Mouse (Mus musculus) intestine, postnatal 0 days (tissue): ENCODE measurements at regions not wholly inside any gene's neighbourhood (a gene's known extent, or its start where the extent isn't known, plus 50 kb on each side); places are given as distances from the start of the nearest gene placed in this dataset.
"Not testable (repeated sequence)": the region's sequence is repeated elsewhere in the genome, so short reads cannot be mapped to it uniquely, and the experiment has no call there.

Experiments used
- ATAC-seq: fragments of 200-750 bp; cut with Nextera tagmentation; 2 replicates; pipeline ENCODE4 v1.8.0; 2017; ENCODE audit warnings: mild to moderate bottlenecking, moderate TSS enrichment, moderate library complexity
- H3K27ac ChIP-seq: fragments of 300-500 bp; sonication (generic); 2 replicates; pipeline ENCODE4 v1.5.1; 2014; ENCODE audit warnings: mild to moderate bottlenecking, low read depth, low read length, moderate library complexity
- H3K27me3 ChIP-seq: fragments of 300-500 bp; sonication (generic); replicated peaks from 2 replicates; pipeline ENCODE4 v1.6.1; 2014; ENCODE audit warnings: low read length, mixed read lengths; ENCODE audit not compliant: control insufficient read depth, insufficient read depth
- H3K36me3 ChIP-seq: fragments of 300-500 bp; sonication (generic); 2 replicates; pipeline ENCODE4 v1.6.1; 2014; ENCODE audit warnings: mild to moderate bottlenecking, moderate library complexity; ENCODE audit not compliant: control insufficient read depth, insufficient read depth
- H3K4me1 ChIP-seq: fragments of 300-500 bp; sonication (generic); replicated peaks from 2 replicates; pipeline ENCODE4 v1.6.1; 2014; ENCODE audit warnings: antibody characterized with exemption, low read length, mixed read lengths; ENCODE audit not compliant: control insufficient read depth, insufficient read depth
- H3K4me2 ChIP-seq: fragments of 300-500 bp; sonication (generic); replicated peaks from 2 replicates; pipeline ENCODE4 v1.6.1; 2014; ENCODE audit warnings: low read depth, mild to moderate bottlenecking, moderate library complexity
- H3K4me3 ChIP-seq: fragments of 300-500 bp; sonication (generic); 2 replicates; pipeline ENCODE4 v1.5.1; 2014; ENCODE audit warnings: low read depth, low read length
- H3K9ac ChIP-seq: fragments of 300-500 bp; sonication (generic); 2 replicates; pipeline ENCODE4 v1.6.1; 2014; ENCODE audit warnings: mild to moderate bottlenecking, low read depth, low read length
- H3K9me3 ChIP-seq: fragments of 300-500 bp; sonication (generic); 2 replicates; pipeline ENCODE4 v1.6.1; 2016; ENCODE audit warnings: mixed run types; ENCODE audit not compliant: control insufficient read depth
- CTCF ChIP-seq: sonication (generic); IDR thresholded peaks from 2 replicates; pipeline ENCODE4 v1.5.1; 2016; ENCODE audit warnings: low read depth, mild to moderate bottlenecking, control low read depth, antibody characterized with exemption, moderate library complexity
- WGBS: fragments of 180-500 bp; shearing (Covaris S2); extraction: QIAGEN DNeasy Blood & Tissue Kit; methylation state at CpG from one replicate; pipeline ENCODE4 v1.1.7; 2014; 5-methylcytosine and 5-hydroxymethylcytosine counted together

DNA sequence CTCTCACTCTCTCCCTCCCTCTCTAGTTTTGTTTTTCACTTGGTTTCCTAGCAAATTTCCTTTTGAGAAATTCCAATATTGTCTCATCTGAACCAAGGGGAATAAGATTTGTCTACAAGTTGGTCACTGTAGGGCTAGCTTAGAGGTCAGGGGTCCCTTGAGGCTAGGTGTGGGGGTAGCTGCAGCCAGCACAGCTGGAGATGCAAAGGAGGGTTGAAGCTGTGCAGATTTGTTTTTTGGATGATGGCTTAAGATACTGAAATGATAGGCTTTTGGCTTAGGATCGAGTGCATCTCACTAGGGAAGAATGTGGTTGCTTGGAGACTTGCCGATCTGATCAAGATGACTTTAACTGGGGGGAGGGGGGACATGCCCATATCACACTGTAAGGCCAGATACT lies 88.3 kb upstream of the Tmem28 start:
- Histone ChIP-seq H3K9ac (no peak overlapping the region), H3K27me3 (no peaks in the 10 kb centered on the region; the same call in 1 of the 2 replicates), H3K9me3 (no peaks in the 10 kb centered on the region), H3K27ac (no peak overlapping the region), H3K4me1 (no peaks in the 10 kb centered on the region), H3K4me2 (no peak overlapping the region), H3K36me3 (no peaks in the 10 kb centered on the region), H3K4me3 (no peak overlapping the region)
- 58% methylated on average over 2 of the region's 2 CpGs for WGBS
- ATAC-seq: no peak
- TF ChIP-seq CTCF: no peak

DNA sequence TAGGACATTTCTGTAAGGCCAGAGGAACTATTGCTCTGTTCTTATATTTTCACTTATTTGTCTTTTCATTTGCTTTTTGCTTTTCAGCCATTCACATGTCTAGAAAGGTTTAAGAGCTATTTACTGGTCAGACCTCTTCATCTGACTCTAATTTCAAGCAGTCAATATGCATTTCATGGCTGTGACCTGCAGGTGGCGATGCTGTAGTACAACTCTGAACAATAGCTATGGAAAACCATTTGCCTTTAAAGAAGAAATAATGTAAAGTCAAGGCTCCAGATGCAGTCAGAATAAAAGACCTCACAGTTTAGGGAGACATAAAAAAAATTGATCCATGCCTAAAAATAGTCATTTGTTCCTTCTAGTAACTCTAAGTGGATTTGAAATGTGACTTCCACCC lies 95.7 kb upstream of the Tmem28 start:
- H3K4me1 ChIP-seq: no peaks in the 10 kb centered on the region
- no peak overlapping the region for H3K4me3 ChIP-seq
- WGBS: 8% methylated on average over 1 of the region's 1 CpGs
- peak; percentile 63 for TF ChIP-seq CTCF
- no peak overlapping the region for H3K27ac ChIP-seq
- H3K9me3 ChIP-seq: no peaks in the 10 kb centered on the region
- ATAC-seq: no peak
- H3K9ac ChIP-seq: no peak overlapping the region
- no peak overlapping the region for H3K4me2 ChIP-seq
- H3K27me3 ChIP-seq: no peaks in the 10 kb centered on the region; the same call in 1 of the 2 replicates
- no peaks in the 10 kb centered on the region for H3K36me3 ChIP-seq

DNA sequence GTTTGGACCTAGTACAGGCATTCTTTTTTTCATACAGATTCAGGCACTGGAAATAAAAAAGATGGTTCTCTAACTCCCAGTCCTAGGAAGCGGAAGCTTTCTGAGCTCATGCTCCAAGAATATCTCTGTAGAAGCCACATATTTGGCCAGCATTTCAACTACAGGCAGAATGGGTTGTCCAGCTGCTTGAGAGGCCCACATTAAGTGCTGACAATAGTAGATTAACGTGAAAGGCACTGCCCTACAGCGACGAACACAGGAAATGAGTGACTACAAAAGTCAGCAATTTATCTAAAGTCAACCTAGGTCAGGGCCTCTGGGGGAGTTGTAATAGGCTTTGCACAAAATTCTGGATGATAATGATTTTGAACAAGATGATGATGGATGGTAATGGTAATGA lies 125.5 kb upstream of the Tmem28 start:
- no peak for ATAC-seq
- no peak for TF ChIP-seq CTCF
- Histone ChIP-seq H3K4me3 (no peak overlapping the region), H3K4me2 (no peak overlapping the region), H3K27ac (no peak overlapping the region), H3K4me1 (no peaks in the 10 kb centered on the region), H3K9ac (no peak overlapping the region), H3K27me3 (peaks cover 3% of the 10 kb centered on the region; the same call in 1 of the 2 replicates), H3K9me3 (no peaks in the 10 kb centered on the region), H3K36me3 (no peaks in the 10 kb centered on the region)
- 51% methylated on average over 4 of the region's 4 CpGs for WGBS

DNA sequence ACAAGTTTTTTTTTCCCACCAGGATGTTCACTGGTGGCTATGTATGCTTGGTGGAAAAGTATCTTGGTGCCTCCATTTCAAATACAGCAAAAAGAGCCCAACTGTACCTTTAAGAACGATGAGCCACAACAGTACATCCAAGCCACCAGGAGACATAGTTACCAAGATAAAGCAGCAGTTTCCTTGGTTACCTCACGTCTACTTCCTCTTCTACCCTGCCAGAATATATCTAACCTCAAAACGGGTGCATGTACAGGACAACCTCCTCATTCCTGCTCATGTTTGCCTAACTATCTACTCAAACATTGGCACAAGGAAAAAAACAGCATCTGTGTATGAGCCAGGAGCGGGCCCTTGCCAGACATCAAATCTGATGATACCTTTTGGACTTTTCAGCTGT lies 129.8 kb upstream of the Tmem28 start:
- no peak for TF ChIP-seq CTCF
- Histone ChIP-seq H3K9ac (no peak overlapping the region), H3K4me1 (no peaks in the 10 kb centered on the region), H3K27me3 (peaks cover 3% of the 10 kb centered on the region; the same call in 1 of the 2 replicates), H3K36me3 (no peaks in the 10 kb centered on the region), H3K27ac (no peak overlapping the region), H3K4me3 (no peak overlapping the region), H3K9me3 (no peaks in the 10 kb centered on the region), H3K4me2 (no peak overlapping the region)
- 45% methylated on average over 4 of the region's 4 CpGs for WGBS
- no peak for ATAC-seq

DNA sequence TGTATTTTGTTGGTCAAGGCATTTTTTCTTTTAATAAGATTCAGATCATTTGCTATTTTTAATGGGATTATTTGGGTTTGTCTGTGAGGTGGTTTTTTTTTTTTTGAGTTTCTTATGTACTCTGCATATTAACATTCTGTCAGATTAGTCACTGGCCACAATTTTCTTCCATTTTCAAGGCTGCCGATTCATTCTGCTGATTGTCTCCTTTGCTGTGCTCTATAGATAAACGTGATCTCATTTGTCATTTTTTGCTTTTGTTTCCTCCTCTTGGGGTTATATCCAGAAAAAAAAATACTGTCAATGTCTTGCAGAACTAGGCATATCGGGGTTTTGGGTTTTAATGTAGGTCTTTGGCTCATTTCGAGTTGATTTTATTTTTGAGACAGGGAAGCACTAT lies 131.1 kb upstream of the Tmem28 start:
- no peak overlapping the region for H3K9ac ChIP-seq
- no peaks in the 10 kb centered on the region for H3K4me1 ChIP-seq
- H3K27ac ChIP-seq: no peak overlapping the region
- TF ChIP-seq CTCF: no peak
- no peaks in the 10 kb centered on the region for H3K36me3 ChIP-seq
- peaks cover 3% of the 10 kb centered on the region; the same call in 1 of the 2 replicates for H3K27me3 ChIP-seq
- H3K4me2 ChIP-seq: no peak overlapping the region
- no peak overlapping the region for H3K4me3 ChIP-seq
- 79% methylated on average over 4 of the region's 4 CpGs for WGBS
- no peaks in the 10 kb centered on the region for H3K9me3 ChIP-seq
- ATAC-seq: no peak

DNA sequence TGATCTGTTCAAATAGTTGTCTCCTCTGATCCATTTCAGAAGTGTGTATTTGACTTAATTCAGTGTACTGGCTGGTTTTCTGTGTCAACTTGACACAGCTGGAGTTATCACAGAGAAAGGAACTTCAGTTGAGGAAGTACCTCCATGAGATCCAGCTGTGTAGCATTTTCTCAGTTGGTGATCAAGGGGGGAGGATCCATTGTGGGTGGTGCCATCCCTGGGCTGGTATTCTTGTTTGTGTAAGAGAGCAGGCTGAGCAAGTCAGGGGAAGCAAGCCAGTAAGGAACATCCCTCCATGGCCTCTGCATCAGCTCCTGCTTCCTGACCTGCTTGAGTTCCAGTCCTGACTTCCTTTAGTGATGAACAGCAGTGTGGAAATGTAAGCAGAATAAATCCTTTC lies 138.3 kb upstream of the Tmem28 start:
- H3K27me3 ChIP-seq, H3K27ac ChIP-seq, ATAC-seq, H3K4me2 ChIP-seq, H3K9ac ChIP-seq, H3K4me1 ChIP-seq, H3K9me3 ChIP-seq, H3K36me3 ChIP-seq, H3K4me3 ChIP-seq: not testable (repeated sequence)

DNA sequence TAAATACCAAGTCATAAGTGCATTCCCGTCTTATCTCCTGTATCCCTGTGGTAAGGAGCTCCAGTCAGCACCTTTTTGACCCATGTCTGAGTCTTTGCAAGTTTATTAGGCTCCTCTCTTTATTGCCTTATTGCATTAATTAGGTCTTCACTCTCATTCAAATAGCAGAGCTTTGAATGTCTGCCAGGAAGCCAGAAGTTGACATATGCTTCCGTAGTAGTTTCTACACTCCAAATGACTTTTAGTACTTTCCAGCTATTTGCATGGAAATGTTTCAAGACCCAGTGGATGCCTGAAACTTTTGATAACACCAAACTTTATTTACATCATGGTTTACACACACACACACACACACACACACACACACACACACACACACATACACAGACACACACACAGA lies 153.2 kb upstream of the Tmem28 start:
- H3K9me3 ChIP-seq: no peaks in the 10 kb centered on the region
- H3K36me3 ChIP-seq: no peaks in the 10 kb centered on the region
- no peaks in the 10 kb centered on the region for H3K4me1 ChIP-seq
- H3K4me2 ChIP-seq: no peak overlapping the region
- TF ChIP-seq CTCF: no peak
- H3K9ac ChIP-seq: no peak overlapping the region
- WGBS: 58% methylated on average over 2 of the region's 2 CpGs
- H3K27me3 ChIP-seq: no peaks in the 10 kb centered on the region; the same call in 1 of the 2 replicates
- no peak for ATAC-seq
- no peak overlapping the region for H3K4me3 ChIP-seq
- H3K27ac ChIP-seq: no peak overlapping the region
